Mouse (Mus musculus): ENCODE measurements around the gene Zc3h7b. TPM values are rescaled to one million over a fixed set of nuclear protein-coding genes. Genes with fewer than 3 reads are reported as not detected.
A peak's percentile ranks its signal among the peaks of the same experiment; 100 is the strongest.

Gene Zc3h7b
- total and polyA plus RNA-seq, 2 experiments from 2014 or later = 34.5 to 148 TPM

GRCm38 (mm10) chr15:81798421-81798820 lies 53.6 kb downstream of the Zc3h7b start:
- H3K4me2 ChIP-seq (ENCODE audit: low read depth, low read length) = no peak overlapping the region
- no peaks in the 10 kb centered on the region for H3K27me3 ChIP-seq (ENCODE audit: insufficient read depth, low read length)
- H3K4me3 ChIP-seq (ENCODE audit: low read length) = no peak overlapping the region
- DNase-seq (ENCODE audit: low spot score) (no peak), ATAC-seq (no peak)
- peaks cover 8% of the 10 kb centered on the region; the same call in 1 of the 2 replicates for H3K36me3 ChIP-seq (ENCODE audit: insufficient read depth, low read length)
- no peak overlapping the region for H3K27ac ChIP-seq
- no peaks in the 10 kb centered on the region for H3K9me3 ChIP-seq (ENCODE audit: low read length)
- H3K9ac ChIP-seq (replicated peaks; ENCODE audit: low read length) = no peak overlapping the region
- 81% methylated on average over 4 of the region's 4 CpGs for WGBS
- TF ChIP-seq CTCF (IDR thresholded peaks at IDR 0.05; ENCODE audit: low read depth) = no peak
- peaks cover 7% of the 10 kb centered on the region for H3K4me1 ChIP-seq (ENCODE audit: insufficient read depth, low read length)

GRCm38 (mm10) chr15:81800391-81800790 lies 55.5 kb downstream of the Zc3h7b start:
- H3K9ac ChIP-seq (replicated peaks; ENCODE audit: low read length) = no peak overlapping the region
- no peak overlapping the region for H3K4me2 ChIP-seq (ENCODE audit: low read depth, low read length)
- no peak overlapping the region for H3K4me3 ChIP-seq (ENCODE audit: low read length)
- no peaks in the 10 kb centered on the region for H3K27me3 ChIP-seq (ENCODE audit: insufficient read depth, low read length)
- no peaks in the 10 kb centered on the region for H3K36me3 ChIP-seq (ENCODE audit: insufficient read depth, low read length)
- ATAC-seq = no peak
- no peak for TF ChIP-seq CTCF (IDR thresholded peaks at IDR 0.05; ENCODE audit: low read depth)
- DNase-seq (ENCODE audit: low spot score) = no peak
- H3K4me1 ChIP-seq (ENCODE audit: insufficient read depth, low read length) = peaks cover 18% of the 10 kb centered on the region
- WGBS = 76% methylated on average over 3 of the region's 3 CpGs
- H3K9me3 ChIP-seq (ENCODE audit: low read length) = no peaks in the 10 kb centered on the region
- no peak overlapping the region for H3K27ac ChIP-seq

GRCm38 (mm10) chr15:81802001-81802890 lies 57.4 kb downstream of the Zc3h7b start, which contains the start of gene Tef:
Gene Tef (plus strand): TSS chr15:81802421.
- H3K4me3 ChIP-seq (ENCODE audit: low read length) = peak within 1 kb of the TSS; percentile 32
- peak within 1 kb of the TSS; percentile 48 for H3K9ac ChIP-seq (replicated peaks; ENCODE audit: low read length)
- H3K27me3 ChIP-seq (ENCODE audit: insufficient read depth, low read length) = no peaks in the 10 kb centered on the region
- TF ChIP-seq CTCF (IDR thresholded peaks at IDR 0.05; ENCODE audit: low read depth) = peak; percentile 50
- DNase-seq (ENCODE audit: low spot score) = peak; percentile 99
- ATAC-seq = peak; percentile 98
- peak within 1 kb of the TSS; percentile 74 for H3K27ac ChIP-seq
- H3K4me2 ChIP-seq (ENCODE audit: low read depth, low read length) = peak within 1 kb of the TSS; percentile 63
- H3K9me3 ChIP-seq (ENCODE audit: low read length) = no peaks in the 10 kb centered on the region
- WGBS = 22% methylated on average over 18 of the region's 19 CpGs
- peaks cover 18% of the 10 kb centered on the region for H3K4me1 ChIP-seq (ENCODE audit: insufficient read depth, low read length)
- no peaks in the 10 kb centered on the region for H3K36me3 ChIP-seq (ENCODE audit: insufficient read depth, low read length)

DNA sequence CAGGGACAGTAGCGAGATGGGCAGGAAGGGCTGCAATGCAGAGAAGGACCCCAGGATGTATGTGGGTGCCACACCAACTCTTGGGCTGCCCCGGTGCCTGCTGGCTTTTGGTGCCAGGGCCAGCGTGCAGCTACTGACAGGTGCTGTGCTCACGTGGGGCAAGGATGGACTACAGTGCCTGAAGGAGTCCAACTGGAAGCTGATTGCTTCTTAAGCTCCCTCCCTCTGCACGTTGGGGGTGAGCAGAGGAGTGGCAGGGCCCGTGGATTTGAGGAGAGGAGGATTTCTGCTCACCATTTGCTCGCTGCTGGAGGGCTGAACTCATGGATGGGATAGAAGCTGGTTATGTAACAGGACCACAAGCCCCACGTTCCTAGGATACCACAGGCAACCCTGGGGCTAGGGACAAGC lies 58.1 kb downstream of the Zc3h7b start:
- Histone ChIP-seq H3K4me2 (ENCODE audit: low read depth, low read length) (peak overlapping the region; percentile 63), H3K27me3 (ENCODE audit: insufficient read depth, low read length) (no peaks in the 10 kb centered on the region), H3K27ac (peak overlapping the region; percentile 74), H3K36me3 (ENCODE audit: insufficient read depth, low read length) (no peaks in the 10 kb centered on the region), H3K4me3 (ENCODE audit: low read length) (peak overlapping the region; percentile 32), H3K4me1 (ENCODE audit: insufficient read depth, low read length) (peaks cover 18% of the 10 kb centered on the region), H3K9me3 (ENCODE audit: low read length) (no peaks in the 10 kb centered on the region), H3K9ac (replicated peaks; ENCODE audit: low read length) (peak overlapping the region; percentile 48)
- WGBS = 6% methylated on average over 8 of the region's 8 CpGs
- ATAC-seq (peak; percentile 53), DNase-seq (ENCODE audit: low spot score) (peak; percentile 61)
- no peak for TF ChIP-seq CTCF (IDR thresholded peaks at IDR 0.05; ENCODE audit: low read depth)

DNA sequence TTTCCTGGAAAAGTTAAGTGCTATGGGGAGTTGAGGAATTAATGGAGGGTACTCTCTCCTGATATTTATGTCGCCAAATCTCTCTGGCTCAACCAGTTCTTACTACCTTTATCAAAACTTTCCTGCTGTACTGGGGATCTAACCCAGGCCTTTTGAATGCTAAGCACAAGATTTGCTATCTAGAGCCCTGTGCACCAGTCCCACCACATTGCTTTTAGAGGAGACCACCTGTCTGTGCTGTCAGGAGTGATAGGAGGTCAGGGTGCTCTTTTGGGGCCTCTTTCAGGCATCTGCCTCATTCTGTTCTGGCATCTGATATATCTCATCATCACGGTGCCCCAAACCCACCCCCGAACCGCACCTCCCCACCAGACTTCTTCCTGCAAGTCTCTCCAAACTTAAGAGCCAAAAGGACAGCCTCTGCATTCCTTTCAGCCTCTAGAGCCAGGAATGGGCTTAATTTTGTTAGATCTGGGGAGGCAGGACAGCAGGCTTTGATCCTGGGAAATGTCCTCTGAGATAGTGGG lies 58.6 kb downstream of the Zc3h7b start:
- no peaks in the 10 kb centered on the region for H3K36me3 ChIP-seq (ENCODE audit: insufficient read depth, low read length)
- no peak for ATAC-seq
- no peak overlapping the region; the same call in 1 of the 2 replicates for H3K9ac ChIP-seq (replicated peaks; ENCODE audit: low read length)
- no peaks in the 10 kb centered on the region for H3K27me3 ChIP-seq (ENCODE audit: insufficient read depth, low read length)
- no peak for TF ChIP-seq CTCF (IDR thresholded peaks at IDR 0.05; ENCODE audit: low read depth)
- H3K4me2 ChIP-seq (ENCODE audit: low read depth, low read length) = peak overlapping the region; percentile 63
- H3K4me1 ChIP-seq (ENCODE audit: insufficient read depth, low read length) = peaks cover 18% of the 10 kb centered on the region
- peak overlapping the region; percentile 32; the same call in 1 of the 2 replicates for H3K4me3 ChIP-seq (ENCODE audit: low read length)
- H3K27ac ChIP-seq = peak overlapping the region; percentile 74; the same call in 1 of the 2 replicates
- DNase-seq (ENCODE audit: low spot score) = no peak
- no peaks in the 10 kb centered on the region for H3K9me3 ChIP-seq (ENCODE audit: low read length)
- WGBS = 71% methylated on average over 4 of the region's 4 CpGs

- 58% methylated on average over 1 of the region's 1 CpGs for WGBS
- TF ChIP-seq CTCF (IDR thresholded peaks at IDR 0.05; ENCODE audit: low read depth) = no peak
- H3K4me2 ChIP-seq (ENCODE audit: low read depth, low read length) = no peak overlapping the region
- no peaks in the 10 kb centered on the region for H3K27me3 ChIP-seq (ENCODE audit: insufficient read depth, low read length)
- no peak for DNase-seq (ENCODE audit: low spot score)
- H3K27ac ChIP-seq = no peak overlapping the region; the same call in 1 of the 2 replicates
- no peak overlapping the region; the same call in 1 of the 2 replicates for H3K9ac ChIP-seq (replicated peaks; ENCODE audit: low read length)
- ATAC-seq = no peak
- no peaks in the 10 kb centered on the region for H3K36me3 ChIP-seq (ENCODE audit: insufficient read depth, low read length)
- H3K4me3 ChIP-seq (ENCODE audit: low read length) = no peak overlapping the region
- peaks cover 18% of the 10 kb centered on the region for H3K4me1 ChIP-seq (ENCODE audit: insufficient read depth, low read length)
- H3K9me3 ChIP-seq (ENCODE audit: low read length) = no peaks in the 10 kb centered on the region
These were observed 59.3 kb downstream of the Zc3h7b start for GRCm38 (mm10) chr15:81804172-81804571.
